Mouse (Mus musculus) right cerebral cortex, postnatal 4 days (tissue): ENCODE results near the gene Bhlhe23.

Experiments
- DNase-seq: peaks from one replicate; pipeline ENCODE4 v3.0.0-alpha.2; 2022

Bhlhe23 gene

GRCm38 (mm10) chr2:180776793-180777192, at the start of gene Bhlhe23:
Gene Bhlhe23, minus strand, starts transcription at chr2:180776900.
- DNase-seq: no peak

GRCm38 (mm10) chr2:180825147-180825941, 48.6 kb upstream of the Bhlhe23 start:
- DNase-seq: peak; percentile 39

GRCm38 (mm10) chr2:180824724-180825123, 48.0 kb upstream of the Bhlhe23 start:
- DNase-seq: no peak

GRCm38 (mm10) chr2:180824061-180824460, 47.4 kb upstream of the Bhlhe23 start:
- DNase-seq: no peak

GRCm38 (mm10) chr2:180822476-180822875, 45.8 kb upstream of the Bhlhe23 start:
- DNase-seq: peak; percentile 50

GRCm38 (mm10) chr2:180819504-180819903, 42.8 kb upstream of the Bhlhe23 start:
- no peak for DNase-seq

- DNase-seq: no peak
Observed at GRCm38 (mm10) chr2:180816440-180817065, 39.9 kb upstream of the Bhlhe23 start.

GRCm38 (mm10) chr2:180813982-180814568, 37.4 kb upstream of the Bhlhe23 start:
- no peak for DNase-seq

GRCm38 (mm10) chr2:180811002-180811401, 34.3 kb upstream of the Bhlhe23 start:
- no peak for DNase-seq

GRCm38 (mm10) chr2:180809510-180809909, 32.8 kb upstream of the Bhlhe23 start:
- DNase-seq: no peak

GRCm38 (mm10) chr2:180805966-180806365, 29.3 kb upstream of the Bhlhe23 start:
- DNase-seq: peak; percentile 79

GRCm38 (mm10) chr2:180796008-180796407, 19.3 kb upstream of the Bhlhe23 start:
- DNase-seq: no peak

- DNase-seq: no peak
Observed at GRCm38 (mm10) chr2:180795597-180795996, 18.9 kb upstream of the Bhlhe23 start.

GRCm38 (mm10) chr2:180794422-180794821, 17.7 kb upstream of the Bhlhe23 start:
- DNase-seq: no peak

GRCm38 (mm10) chr2:180791674-180792073, 15.0 kb upstream of the Bhlhe23 start:
- peak; percentile 75 for DNase-seq

GRCm38 (mm10) chr2:180788843-180789242, 12.1 kb upstream of the Bhlhe23 start:
- DNase-seq: peak; percentile 63

GRCm38 (mm10) chr2:180788386-180788785, 11.7 kb upstream of the Bhlhe23 start:
- no peak for DNase-seq

GRCm38 (mm10) chr2:180787566-180788232, 11.0 kb upstream of the Bhlhe23 start:
- DNase-seq: no peak

- peak; percentile 55 for DNase-seq
Observed at GRCm38 (mm10) chr2:180786732-180787131, 10.0 kb upstream of the Bhlhe23 start.

- no peak for DNase-seq
Observed at GRCm38 (mm10) chr2:180780282-180780681, 3.6 kb upstream of the Bhlhe23 start.

- peak; percentile 65 for DNase-seq
Observed at GRCm38 (mm10) chr2:180779226-180780104, 2.8 kb upstream of the Bhlhe23 start.

- DNase-seq: no peak
Observed at GRCm38 (mm10) chr2:180775641-180776040, 1.1 kb downstream of the Bhlhe23 start.
